Mouse (Mus musculus) adrenal gland, adult (tissue): ENCODE measurements at regions not wholly inside any gene's neighbourhood (a gene's known extent, or its start where the extent isn't known, plus 50 kb on each side); places are given as distances from the start of the nearest gene placed in this dataset.

ENCODE experiments used
- DNase-seq, 2 experiments: peaks; one replicate each; pipeline ENCODE4 v3.0.0; 2022 to 2023; ENCODE audit warnings: low spot score in 1 of 2; ENCODE audit not compliant: inconsistent age in 2 of 2

DNA sequence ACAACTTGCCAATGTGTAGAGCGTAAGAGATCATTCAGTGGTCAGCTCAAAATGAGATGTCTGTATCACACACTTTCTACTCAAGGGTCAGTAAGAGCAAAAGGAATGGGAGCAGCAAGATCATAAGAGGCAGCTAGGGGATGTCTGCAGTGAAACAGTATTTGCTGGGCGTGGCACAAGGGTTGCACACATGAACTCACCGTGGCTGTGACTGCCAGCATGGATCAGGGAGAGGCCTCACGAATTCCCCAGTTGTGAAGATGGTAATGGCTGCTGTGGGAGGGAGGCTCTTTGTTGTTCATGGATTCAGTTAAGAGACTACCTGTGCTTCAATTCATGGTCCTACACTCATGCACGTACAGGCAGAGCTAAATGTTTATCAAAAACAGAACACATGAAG is 91.5 kb upstream of the Cdkn2b start:
- DNase-seq, result no peak

DNA sequence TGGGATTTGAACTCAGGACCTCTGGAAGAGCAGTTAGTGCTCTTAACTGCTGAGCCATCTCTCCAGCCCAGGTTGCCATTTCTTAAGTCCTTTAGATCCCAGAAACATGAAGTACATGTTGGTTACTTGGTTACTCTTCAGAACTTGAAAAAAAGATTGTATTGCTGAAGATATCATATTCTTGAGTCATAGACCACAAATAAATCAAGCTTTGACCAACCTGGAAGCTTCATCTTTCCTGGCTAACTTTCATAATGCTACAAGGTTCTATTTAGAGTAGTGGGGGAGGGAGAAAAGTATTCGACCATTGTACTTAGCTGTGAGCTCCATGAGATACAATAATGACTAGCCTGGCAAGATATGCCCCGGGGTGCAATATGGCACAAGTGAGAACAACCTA is 90.9 kb upstream of the Cdkn2b start:
- DNase-seq, result no peak

DNA sequence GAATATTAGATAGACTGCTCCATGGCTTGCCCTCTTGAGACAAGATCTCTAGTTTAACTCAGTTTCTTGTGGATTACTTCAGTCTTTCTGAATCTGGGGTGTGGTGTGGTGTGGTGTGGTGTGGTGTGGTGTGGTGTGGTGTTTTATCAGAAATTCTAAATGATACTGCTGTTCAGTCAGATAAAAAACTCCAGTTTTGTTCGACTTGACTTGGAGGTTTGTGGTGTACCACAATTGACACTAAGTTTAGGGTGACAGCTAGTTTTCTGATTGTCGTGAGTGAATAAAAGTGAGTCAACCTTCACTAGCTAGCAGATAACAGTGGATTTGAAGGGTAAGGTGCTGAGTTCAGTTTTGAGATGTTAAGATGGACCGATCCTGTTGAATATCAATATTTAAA is 89.5 kb upstream of the Cdkn2b start:
- no peak for DNase-seq

DNA sequence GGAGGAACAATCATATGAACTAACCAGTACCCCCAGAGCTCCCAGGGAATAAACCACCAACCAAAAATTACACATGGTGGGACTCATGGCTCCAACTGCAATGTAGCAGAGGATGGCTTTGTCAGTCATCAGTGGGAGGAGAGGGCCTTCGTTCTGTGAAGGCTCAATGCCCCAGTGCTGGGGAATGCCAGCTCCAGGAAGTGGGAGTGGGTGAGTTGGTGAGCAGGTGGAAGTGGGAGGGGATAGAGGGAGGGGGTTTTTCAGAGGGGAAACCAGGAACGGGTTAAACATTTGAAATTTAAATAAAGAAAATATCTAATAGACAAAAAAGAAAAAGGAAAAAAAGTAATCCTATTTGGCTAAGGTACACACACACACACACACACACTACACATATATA is 88.4 kb upstream of the Cdkn2b start:
- no peak for DNase-seq

DNA sequence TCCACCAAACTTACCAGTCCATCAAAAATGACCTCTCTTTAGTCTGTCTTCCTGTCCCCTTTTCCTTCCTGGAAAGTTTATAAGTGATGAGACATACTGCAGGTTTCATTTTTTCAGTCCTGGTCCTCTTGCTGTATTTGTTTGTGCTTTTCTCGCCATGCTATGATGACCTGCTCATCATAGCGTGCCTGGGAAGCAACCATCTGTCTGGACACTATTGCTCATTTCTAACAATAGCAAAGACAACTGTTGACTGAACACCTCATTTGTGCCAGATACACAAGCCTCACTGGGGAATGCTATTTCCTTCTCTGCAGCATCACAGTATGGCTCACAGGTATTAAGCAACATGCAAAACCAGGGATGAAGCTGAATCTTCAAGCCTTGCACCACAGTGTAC is 85.2 kb upstream of the Cdkn2b start:
- DNase-seq, result no peak

DNA sequence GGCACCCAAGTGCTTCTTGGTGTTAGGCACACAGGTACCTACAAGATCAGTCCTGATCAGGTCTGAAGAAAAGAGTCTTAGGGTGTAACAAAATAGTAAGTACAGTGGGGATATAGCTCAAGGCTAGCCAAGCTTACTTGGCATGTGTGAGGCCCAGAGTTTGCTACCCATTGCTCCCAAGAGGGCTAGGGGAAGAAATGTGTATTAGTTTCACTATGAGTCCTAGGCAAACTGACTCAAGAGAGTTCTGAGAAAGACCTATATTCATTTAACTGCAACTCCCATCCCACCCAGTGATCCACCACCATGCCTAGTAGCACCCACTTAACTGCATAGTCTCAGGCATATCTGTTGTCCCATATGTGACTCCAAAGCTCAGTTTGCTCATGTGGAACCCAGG is 84.5 kb upstream of the Cdkn2b start:
- no peak for DNase-seq

DNA sequence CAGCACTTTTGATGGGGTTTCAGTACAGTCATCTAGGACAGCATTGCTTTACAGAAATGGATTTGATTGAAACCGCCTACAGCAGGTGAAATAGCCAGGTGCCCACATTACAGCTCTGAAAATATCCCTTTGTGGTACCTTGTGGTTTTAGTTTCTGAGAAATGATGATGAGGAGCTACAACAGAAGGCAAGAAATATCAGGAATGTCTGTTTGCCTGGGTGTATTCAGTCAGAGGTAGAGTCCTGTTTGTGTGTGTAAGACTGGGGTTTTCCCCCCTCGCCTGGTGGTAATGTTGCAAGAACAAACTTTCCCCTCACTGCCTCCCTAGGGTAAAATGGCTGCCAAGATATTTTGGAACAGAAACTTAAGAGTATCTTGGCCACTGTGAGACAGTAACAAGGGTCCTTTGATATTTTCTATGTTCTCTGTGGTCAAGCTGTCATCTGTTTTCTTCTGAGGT is 82.4 kb upstream of the Cdkn2b start:
- peak in 1 of 2 experiments; percentile 51 for DNase-seq

DNA sequence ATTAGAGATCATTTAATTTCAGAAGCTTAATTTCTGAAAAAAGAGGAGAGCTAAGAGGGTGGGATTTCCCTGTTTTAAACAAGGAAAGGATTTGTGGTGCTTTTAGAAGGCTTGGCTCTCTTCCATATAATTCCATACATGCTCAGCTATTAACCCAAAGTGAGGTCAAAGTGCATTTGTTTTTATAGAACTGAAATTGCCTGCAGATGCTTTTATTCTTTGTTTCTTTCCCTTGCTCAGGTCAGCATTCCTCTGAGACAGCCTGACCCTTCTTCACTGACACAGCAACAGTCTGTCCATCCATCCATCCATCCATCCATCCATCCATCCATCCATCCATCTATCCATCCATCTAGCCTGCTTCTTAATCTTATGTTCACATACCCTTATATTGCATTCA is 82.0 kb upstream of the Cdkn2b start:
- DNase-seq, result no peak

DNA sequence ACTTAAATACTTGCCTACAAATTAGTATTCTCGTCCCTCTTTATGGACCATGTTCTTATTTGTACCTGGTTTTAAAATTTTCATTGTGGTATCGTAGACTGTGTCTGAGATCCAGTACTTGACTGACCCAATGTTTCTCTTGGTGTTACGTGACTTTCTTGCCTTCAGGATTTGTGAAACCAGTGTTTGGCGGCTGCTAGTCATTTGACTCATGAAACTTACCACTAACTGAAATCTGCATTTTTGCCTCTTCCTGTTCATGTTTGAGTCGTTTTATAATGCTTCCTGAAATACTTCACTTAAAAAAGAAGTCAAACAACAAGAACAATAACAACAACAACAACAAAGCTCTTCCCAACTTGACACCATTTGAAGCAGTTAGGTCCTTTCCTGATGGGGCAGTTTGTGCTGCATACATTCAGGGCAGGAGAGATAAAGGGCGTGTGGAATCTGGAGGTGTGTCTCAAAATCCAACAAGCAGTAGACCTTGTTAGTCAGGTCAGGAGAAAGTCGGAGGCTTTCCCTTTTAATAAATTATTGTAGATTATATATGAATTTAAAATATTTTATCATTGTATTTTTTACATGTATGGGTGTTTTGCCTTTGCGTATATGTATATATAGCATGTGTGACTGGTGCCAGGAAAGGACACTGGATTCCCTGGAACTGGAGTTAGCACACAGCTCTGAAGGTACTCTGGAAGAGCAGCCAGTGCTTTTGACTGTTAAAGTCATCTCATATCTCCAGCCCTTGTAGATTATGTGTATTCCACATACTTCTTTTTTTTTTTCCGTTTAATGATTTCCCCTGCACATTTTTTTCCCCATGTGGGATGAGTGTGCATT is 80.8 kb upstream of the Cdkn2b start:
- no peak for DNase-seq

DNA sequence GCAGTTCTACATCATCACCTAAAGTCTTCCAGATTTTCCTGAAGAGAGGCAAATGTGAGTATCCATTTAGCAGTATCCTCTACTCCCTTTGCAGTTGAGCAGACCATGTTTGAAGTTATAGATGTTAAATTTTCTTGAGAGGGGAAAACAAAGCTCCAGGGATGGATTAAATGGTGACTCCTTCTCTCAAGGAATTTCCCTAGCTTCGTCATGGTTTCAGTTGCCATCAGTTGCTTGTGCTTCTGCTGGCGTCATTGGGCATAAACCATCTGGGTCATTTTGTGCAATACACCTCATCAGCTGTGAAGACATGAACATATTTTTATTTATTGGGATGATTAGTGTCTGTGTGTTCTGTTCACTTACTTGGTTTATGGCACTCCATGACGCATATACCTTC is 72.7 kb upstream of the Cdkn2b start:
- DNase-seq, result no peak

DNA sequence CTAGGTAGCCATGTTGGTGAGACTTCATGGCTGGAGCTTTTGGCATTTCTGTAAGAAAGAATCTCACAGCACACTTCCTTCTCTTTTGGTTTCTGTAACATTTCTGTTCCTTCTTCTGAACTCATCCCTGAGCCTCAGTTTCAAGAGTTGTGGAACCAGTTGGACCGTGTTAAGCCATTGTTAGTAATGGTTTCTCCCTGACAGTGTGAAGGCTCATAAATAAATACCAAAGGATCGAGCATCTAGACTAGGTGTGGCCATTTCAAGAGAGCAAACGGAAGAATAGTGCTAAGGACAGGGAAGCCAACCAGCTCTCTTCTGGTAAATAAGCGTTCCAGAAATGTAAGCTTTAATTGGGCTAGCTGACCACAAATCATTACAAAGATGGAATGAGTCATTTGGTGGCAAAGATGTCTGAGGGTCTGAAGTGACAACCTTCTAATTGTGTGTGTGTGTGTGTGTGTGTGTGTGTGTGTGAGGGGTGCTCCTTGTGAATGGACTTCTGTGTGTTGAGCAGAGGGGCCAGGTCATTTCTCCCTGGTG is 71.7 kb upstream of the Cdkn2b start:
- DNase-seq, result no peak

DNA sequence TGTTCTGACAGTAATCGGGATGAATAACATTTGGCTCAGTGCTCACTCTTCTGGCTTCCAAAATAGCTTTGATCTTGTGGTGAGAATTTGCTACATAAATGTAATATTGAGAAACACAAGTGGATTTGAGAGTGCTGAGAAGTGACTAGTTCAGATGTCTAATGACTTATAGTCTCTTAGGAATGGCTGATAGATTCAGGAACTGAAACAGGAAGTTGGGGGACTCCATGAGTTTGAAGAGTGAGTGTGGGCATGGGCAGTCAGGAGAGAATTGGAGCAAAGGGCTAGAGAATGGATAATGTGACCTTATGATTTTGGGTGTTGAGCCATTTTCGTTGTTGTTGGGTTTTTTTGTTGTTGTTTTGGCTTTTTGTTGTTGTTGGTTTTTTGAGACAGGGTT is 70.9 kb upstream of the Cdkn2b start:
- no peak for DNase-seq

DNA sequence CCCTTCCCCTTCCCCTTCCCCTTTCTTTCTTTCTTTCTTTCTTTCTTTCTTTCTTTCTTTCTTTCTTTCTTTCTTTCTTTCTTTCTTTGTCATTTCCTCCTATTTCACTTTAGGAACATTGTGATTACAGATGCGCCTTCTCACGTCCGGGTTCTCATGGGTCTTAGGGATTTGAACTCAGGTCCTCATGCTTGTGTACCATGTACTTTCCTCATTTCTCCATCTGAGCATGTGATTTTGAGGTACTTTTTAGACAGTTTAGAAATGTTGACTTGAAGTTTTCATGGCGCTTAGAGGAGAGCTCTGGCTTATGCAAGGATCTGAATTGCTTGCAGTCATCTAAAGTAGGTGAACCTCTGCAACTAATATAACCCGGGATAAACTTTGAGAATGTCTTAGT is 70.2 kb upstream of the Cdkn2b start:
- no peak for DNase-seq

DNA sequence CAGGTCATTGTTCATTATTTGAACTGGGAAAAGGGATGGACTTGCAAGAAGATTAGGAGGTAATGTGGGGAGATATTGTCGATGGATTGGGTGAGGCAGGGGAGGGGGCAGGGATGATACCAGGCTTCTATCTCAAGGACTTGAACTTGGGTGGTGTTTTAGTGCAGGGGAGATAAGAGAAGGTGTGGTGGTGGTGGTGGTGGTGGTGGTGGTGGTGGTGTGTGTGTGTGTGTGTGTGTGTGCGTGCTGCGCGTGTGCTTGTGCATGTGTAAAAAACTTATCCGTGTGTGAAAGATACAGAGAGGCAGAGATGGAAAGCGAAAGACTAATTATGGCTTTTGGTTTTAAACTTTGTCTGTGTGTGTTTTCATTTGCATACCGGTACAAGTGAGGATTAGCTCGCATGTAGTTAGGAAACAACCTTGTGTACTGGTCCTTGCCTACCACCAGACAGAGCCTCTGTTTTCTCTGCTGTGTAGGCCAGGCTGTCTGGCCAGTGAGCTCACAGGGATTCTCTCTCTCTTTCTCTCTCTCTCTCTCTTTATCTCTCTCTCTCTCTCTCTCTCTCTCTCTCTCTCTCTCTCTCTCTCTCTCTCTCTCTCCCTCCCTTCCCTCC is 69.6 kb upstream of the Cdkn2b start:
- DNase-seq, result no peak

DNA sequence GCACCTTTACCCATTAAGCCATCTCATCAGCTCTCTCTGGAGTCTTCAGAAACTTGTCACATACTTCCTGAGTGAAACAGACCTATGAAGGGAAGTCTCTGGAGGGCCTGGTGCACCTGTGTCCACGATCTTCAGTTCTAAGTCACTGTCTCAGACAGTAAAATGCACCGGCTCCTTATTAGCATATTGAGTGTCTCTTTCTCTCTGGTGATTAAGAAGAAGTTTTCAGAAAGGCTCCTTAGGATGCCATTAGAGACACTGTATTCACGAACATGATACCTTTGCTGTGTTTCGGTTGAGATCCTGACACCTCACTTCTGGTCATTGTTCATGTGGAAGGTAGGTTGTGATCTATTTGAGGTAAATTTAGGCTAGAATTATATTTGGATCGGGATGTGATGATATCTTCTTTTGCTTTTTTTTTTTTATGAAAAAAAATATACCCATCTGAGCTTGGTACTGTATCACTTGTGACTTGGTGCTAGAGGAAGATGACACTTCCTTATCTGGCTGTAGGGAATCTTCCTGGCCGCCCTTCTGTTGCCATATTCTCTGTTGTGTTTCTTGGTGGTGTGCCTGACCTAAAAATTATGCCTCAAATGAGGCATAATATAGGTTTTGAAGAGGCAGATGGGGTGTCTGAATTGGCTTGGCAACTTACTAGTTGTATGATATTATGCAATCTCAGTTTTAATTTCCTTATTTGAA is 68.9 kb upstream of the Cdkn2b start:
- no peak for DNase-seq

DNA sequence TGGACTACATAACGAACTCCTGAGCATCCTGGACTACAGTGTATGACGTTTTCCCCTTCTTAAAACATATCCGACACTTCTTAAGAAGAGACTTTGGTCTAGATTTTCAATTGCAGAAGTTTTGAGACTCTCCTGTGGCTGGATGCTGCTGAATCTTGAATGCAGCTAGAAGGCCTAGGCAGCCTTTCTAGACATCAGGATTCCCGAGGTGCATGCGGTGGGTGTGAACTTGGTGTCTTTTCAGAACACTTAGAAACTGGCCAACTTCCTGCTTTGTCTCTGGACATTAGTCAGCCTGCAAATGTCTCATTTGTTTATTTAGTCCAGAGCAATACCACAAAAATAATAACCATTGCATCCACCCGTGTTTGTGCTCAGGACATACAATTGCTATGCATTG is 61.8 kb upstream of the Cdkn2b start:
- DNase-seq, result no peak

DNA sequence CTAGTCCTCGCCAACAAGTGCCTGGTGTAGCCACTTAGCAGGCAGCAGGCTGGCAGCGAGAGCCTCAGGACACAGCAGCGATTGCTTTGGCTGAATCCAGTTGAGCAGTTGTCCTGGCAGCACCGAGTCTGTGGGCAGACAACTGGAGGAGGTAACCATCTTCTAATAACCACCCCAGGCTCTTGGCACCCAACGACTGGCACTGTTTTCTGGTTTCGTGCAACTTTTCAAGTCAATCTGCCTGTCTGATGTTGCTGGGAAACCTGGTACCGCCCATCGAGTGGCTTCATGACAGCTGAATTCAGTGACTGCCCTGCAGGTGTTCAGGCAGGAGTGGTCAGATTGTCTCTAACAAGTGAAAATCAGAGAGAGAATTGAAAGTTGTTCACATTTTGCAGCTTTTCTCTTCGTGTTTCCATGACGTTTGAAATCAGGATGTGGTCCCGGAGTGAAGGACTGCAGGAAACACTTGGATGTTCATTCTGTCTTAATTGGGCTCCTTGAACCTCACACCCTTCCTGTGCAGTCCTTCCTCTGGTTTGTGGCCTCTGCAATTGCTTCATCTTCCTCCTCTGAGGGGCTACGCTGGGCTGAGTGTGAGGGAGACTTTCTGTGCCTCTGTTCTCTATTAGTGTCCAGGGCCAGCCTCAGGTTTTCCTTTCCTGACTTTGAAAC is 58.1 kb upstream of the Cdkn2b start:
- DNase-seq, result no peak

DNA sequence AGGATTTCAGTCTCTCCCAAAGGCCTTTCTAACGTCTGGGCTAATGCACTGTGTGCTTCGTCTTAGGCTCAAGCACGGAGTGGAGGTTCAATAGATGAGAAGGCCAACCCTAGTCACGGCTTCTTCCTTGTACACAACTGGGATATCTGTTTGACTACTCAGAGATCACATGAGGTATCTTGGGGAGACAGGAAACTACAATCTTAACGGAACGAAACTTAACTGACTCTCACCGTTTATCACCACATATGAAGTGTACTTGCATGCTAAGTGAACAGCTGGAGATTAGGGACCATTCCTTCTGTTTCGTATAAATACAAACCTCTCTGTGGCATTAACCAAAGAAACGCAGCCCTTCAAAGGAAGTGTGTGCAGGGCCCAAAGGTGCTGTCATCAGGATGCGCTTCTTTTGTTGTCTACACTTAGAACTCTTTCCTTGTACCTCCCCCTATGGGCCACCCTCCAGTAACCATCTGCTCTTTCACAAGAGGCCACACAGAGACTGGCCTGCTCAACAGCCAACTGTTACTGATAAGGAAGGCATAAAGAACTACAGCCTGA is 55.8 kb upstream of the Cdkn2b start:
- no peak for DNase-seq

DNA sequence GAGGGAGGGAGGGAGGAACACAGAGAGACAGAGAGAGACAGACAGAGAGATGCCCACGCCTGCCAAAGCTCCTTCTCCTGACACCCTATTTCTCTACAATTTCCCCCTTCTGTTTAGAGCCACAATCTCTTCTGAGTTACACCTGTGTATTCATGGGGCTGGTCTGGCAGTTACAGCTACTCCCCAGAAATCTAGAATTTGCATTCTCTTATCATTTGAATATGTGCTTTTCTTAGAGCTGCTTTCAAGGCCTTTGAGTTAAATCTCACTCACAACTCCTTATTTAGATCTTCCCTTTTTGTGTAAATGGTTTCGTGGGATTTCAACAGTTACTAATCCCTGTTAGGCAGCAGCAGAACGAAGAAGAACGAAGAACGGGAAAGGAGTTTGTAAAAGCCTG is 55.0 kb upstream of the Cdkn2b start:
- DNase-seq, result no peak

DNA sequence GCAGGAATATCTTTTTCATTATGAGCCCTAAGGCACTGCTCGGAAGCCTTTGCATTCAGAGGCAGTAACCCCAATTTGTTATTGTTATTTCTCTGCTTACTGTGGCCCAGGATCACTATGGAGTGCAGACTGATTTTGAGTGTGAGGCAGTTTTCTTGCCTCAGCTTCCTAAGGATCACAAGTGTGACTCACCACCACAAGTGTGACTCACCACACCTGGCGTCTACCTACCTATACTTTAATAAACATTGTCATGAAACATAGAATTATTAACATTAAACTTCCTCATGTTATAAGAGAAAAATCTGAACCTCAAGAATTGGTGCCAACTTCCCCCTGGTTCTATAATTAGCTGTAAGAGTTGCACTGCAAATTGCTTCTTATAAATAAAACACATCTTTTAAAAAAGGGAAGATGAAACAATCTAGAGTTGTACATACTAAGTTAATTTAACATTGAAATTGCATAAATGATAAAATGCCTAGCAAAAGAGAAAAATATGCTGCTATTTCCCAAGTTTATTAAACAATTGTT is 52.4 kb upstream of the Cdkn2b start:
- no peak for DNase-seq

DNA sequence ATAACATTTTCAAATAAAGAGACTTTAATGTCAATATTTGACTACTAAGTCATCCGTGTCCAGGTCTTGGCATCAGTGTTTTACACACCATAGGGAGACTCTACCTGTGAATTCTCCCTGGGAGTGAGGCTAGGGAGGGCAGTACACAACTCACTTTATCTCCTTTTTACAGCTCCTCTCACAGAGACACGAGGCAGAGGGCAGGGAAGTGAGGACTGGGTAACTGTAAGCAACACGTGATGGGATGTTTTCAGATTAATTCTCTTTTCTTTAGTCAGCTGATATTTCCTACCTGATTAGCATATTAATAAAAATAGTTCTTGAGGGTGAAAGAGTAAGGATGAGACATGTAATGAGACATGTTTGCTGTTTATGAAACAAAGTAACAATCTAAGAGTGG is 51.8 kb upstream of the Cdkn2b start:
- no peak for DNase-seq
